In genomic region chr15:83493856-83494571, GRCm38 (mm10) we compare ENCODE assay signal across 1 mouse cellular context.
TF ChIP-seq lines count a peak whose summit lies in the region.

No protein-coding gene starts in this region.

TF ChIP-seq in MEL, 35 proteins besides CTCF, POLR2A, EP300 and RAD21 (continued from another document):
- no peak for TF ChIP-seq MEF2A (IDR thresholded peaks at IDR 0.05; ENCODE audit: extremely low read depth, insufficient replicate concordance, low read depth, low read length, poor library complexity, severe bottlenecking)
- TF ChIP-seq TAL1 (IDR thresholded peaks at IDR 0.05; ENCODE audit: low read length) = peak; percentile 55
- TF ChIP-seq HCFC1 (IDR thresholded peaks at IDR 0.05; ENCODE audit: low read depth, low read length) = no peak
- TF ChIP-seq SMC3 (IDR thresholded peaks at IDR 0.05; ENCODE audit: low read depth, low read length) = no peak; the same call in 1 of the 2 replicates
- no peak for TF ChIP-seq CHD1 (IDR thresholded peaks at IDR 0.05; ENCODE audit: low read depth, low read length)
- no peak for TF ChIP-seq POLR2AphosphoS5 (IDR thresholded peaks at IDR 0.05; ENCODE audit: borderline replicate concordance, low read depth, low read length)
- no peak for TF ChIP-seq ZMIZ1 (IDR thresholded peaks at IDR 0.05; ENCODE audit: low read depth, low read length)
- peak; percentile 56; the same call in 1 of the 2 replicates for TF ChIP-seq MAFK (IDR thresholded peaks at IDR 0.05; ENCODE audit: borderline replicate concordance, low read depth, low read length)
- peak; percentile 81; the same call in 1 of the 2 replicates for TF ChIP-seq RCOR1 (IDR thresholded peaks at IDR 0.05; ENCODE audit: low read depth, low read length)
- no peak for TF ChIP-seq MYC (IDR thresholded peaks at IDR 0.05; ENCODE audit: low read depth, low read length)
- TF ChIP-seq MXI1 (IDR thresholded peaks at IDR 0.05; ENCODE audit: low read depth, low read length) = peak; percentile 30; the same call in 1 of the 2 replicates
- no peak for TF ChIP-seq BHLHE40 (IDR thresholded peaks at IDR 0.05; ENCODE audit: borderline replicate concordance, low read depth, low read length)
- no peak for TF ChIP-seq ZKSCAN1 (IDR thresholded peaks at IDR 0.05; ENCODE audit: low read depth, low read length)
- TF ChIP-seq MAX (IDR thresholded peaks at IDR 0.05; ENCODE audit: low read length) = peak; percentile 3; the same call in 1 of the 2 replicates
- peak; percentile 46 for TF ChIP-seq SIN3A (IDR thresholded peaks at IDR 0.05; ENCODE audit: low read length)
- no peak for TF ChIP-seq NELFE (IDR thresholded peaks at IDR 0.05; ENCODE audit: low read depth, low read length)
- TF ChIP-seq USF2 (IDR thresholded peaks at IDR 0.05; ENCODE audit: borderline replicate concordance in 1 of 2, insufficient read depth in 1 of 2, low read depth in 1 of 2, low read length in 2 of 2) = no peak
- TF ChIP-seq ETS1 (IDR thresholded peaks at IDR 0.05; ENCODE audit: low read depth, low read length) = peak; percentile 98
- TF ChIP-seq CHD2 (IDR thresholded peaks at IDR 0.05; ENCODE audit: low read length) = no peak
- TF ChIP-seq JUND (IDR thresholded peaks at IDR 0.05; ENCODE audit: low read depth, low read length) = no peak
- no peak for TF ChIP-seq KAT2A (conservative IDR thresholded peaks at IDR 0.05; ENCODE audit: low read depth, low read length)
- TF ChIP-seq USF1 (IDR thresholded peaks at IDR 0.05; ENCODE audit: low read depth, low read length) = no peak
- 0 out of 2 replicates have a peak, but pooled peaks have one; percentile 33 for TF ChIP-seq ELF1 (IDR thresholded peaks at IDR 0.05; ENCODE audit: low read depth, low read length)
- no peak for TF ChIP-seq ZNF384 (IDR thresholded peaks at IDR 0.05; ENCODE audit: low read depth, low read length)
- TF ChIP-seq NRF1 (IDR thresholded peaks at IDR 0.05; ENCODE audit: insufficient read depth, low read depth, low read length, poor library complexity, severe bottlenecking) = no peak
- TF ChIP-seq GABPA (IDR thresholded peaks at IDR 0.05; ENCODE audit: low read depth, low read length) = no peak
